Mouse (Mus musculus): ENCODE data around the gene Elane. TPM values are rescaled to one million over a fixed set of nuclear protein-coding genes. Genes with fewer than 3 reads are reported as not detected.

The Elane gene
- polyA plus RNA-seq, 1 experiment from 2014 or later = 0.33 TPM

GRCm38 (mm10) chr10:79852827-79853226, 33.2 kb upstream of the Elane start:
- Histone ChIP-seq H3K9ac (peak overlapping the region; percentile 53), H3K4me1 (peaks cover 43% of the 10 kb centered on the region), H3K4me2 (replicated peaks) (peak overlapping the region; percentile 99), H3K4me3 (peak overlapping the region; percentile 99), H3K36me3 (peaks cover 16% of the 10 kb centered on the region), H3K27me3 (no peaks in the 10 kb centered on the region), H3K9me3 (no peaks in the 10 kb centered on the region), H3K27ac (peak overlapping the region; percentile 100)
- WGBS = 22% methylated on average over 8 of the region's 8 CpGs
- no peak for ATAC-seq (ENCODE audit: insufficient number of reproducible peaks, insufficient read depth, low FRiP score, low TSS enrichment)

- H3K4me1 ChIP-seq = peaks cover 49% of the 10 kb centered on the region
- peak overlapping the region; percentile 100 for H3K27ac ChIP-seq
- peak overlapping the region; percentile 53 for H3K9ac ChIP-seq
- H3K9me3 ChIP-seq = no peaks in the 10 kb centered on the region
- H3K4me3 ChIP-seq = peak overlapping the region; percentile 99
- peak; percentile 65 for ATAC-seq (ENCODE audit: insufficient number of reproducible peaks, insufficient read depth, low FRiP score, low TSS enrichment)
- H3K4me2 ChIP-seq (replicated peaks) = peak overlapping the region; percentile 99
- no peaks in the 10 kb centered on the region for H3K27me3 ChIP-seq
- peaks cover 17% of the 10 kb centered on the region for H3K36me3 ChIP-seq
- whole genome bisulfite sequencing = 0% methylated on average over 15 of the region's 15 CpGs
Measured at GRCm38 (mm10) chr10:79853392-79853791, 32.7 kb upstream of the Elane start.

GRCm38 (mm10) chr10:79853860-79854795, 31.9 kb upstream of the Elane start, which contains the start of gene Ptbp1:
TSS of gene Ptbp1 (plus strand) at chr10:79854427.
- no peaks in the 10 kb centered on the region for H3K27me3 ChIP-seq

DNA sequence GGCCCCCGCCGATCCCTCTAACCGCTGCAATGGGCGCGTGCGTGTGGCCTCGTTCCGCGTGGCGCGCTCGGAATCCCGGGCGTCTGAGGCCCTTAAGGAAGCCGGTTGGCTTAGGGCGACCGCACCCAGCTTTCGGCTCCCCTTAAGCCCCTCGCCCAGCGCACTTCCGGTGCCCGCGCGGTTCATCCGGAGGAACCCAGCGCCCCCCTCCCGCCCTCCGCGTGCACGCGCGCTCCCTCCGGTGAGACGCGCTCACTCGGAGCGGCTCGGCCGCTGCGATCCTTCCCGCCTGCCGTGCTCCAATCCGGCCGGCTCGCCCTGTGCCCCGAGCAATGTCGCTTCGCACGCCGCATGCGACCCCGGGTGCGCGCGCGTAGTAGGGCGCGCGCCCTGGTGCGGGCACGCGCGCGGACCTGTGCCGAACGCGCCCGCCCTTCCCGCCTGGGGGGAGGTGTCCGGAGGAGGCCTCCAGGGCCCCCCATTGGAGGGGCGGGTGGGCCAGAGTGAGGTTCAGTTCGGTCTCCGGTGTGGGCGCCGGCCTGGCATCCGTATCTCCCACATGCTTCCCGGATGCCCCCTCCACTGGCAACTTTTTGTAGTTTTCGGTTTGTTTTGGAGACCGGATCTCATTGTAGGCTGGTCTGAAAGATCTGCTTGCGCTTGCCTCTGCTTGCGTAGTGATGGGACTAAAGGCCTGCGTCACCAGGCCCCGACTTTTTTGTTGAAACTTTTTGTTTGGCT, 31.1 kb upstream of the Elane start:
- Histone ChIP-seq H3K27ac (peak overlapping the region; percentile 100), H3K27me3 (no peaks in the 10 kb centered on the region), H3K9me3 (no peaks in the 10 kb centered on the region), H3K9ac (peak overlapping the region; percentile 100), H3K4me1 (peaks cover 54% of the 10 kb centered on the region), H3K4me3 (peak overlapping the region; percentile 99), H3K36me3 (peaks cover 33% of the 10 kb centered on the region), H3K4me2 (replicated peaks) (peak overlapping the region; percentile 99)
- under 1% methylated on average over 83 of the region's 83 CpGs for WGBS
- peak; percentile 6; the same call in 1 of the 2 replicates for ATAC-seq (ENCODE audit: insufficient number of reproducible peaks, insufficient read depth, low FRiP score, low TSS enrichment)

More at GRCm38 (mm10) chr10:79853860-79854795, 31.9 kb upstream of the Elane start, which contains the start of gene Ptbp1:
- Histone ChIP-seq H3K4me2 (replicated peaks) (peak within 1 kb of the TSS; percentile 99), H3K36me3 (peaks cover 25% of the 10 kb centered on the region), H3K9ac (peak within 1 kb of the TSS; percentile 100), H3K27ac (peak within 1 kb of the TSS; percentile 100), H3K9me3 (no peaks in the 10 kb centered on the region), H3K4me1 (peaks cover 54% of the 10 kb centered on the region), H3K4me3 (peak within 1 kb of the TSS; percentile 99)
- WGBS = under 1% methylated on average over 75 of the region's 75 CpGs
- ATAC-seq (ENCODE audit: insufficient number of reproducible peaks, insufficient read depth, low FRiP score, low TSS enrichment) = peak; percentile 89

DNA sequence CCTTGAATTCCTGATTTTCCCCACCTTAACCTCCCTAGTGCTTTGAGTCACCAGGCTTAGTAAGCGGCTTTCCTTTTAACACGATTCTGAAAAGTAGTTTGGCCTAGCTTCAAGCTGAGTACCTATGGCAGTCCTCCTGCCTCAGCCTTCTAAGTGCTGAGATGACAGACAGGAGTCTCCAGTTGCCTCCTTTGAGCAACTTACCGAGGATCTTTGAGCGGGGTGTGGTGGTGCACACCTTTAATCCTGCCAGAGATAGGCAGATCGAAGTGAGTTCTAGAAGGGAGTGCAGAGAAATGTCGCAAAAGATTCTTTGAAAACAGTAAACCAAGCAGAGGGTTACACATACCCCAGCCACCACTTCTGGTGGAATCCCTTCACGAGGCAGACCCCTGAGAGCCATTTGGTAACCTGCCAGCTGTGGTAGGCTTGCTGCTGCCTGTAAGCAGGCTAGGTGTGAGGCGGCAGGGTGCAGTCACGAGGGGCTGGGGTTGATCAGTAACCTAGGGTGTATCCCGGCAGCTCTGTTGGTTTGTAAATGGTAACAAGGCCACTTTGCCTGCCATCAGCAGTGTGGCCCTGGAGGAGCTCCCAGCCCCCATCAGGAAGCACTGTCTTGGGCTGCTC, 30.4 kb upstream of the Elane start:
- H3K9me3 ChIP-seq = no peaks in the 10 kb centered on the region
- H3K4me1 ChIP-seq = peaks cover 54% of the 10 kb centered on the region
- peak overlapping the region; percentile 99 for H3K4me2 ChIP-seq (replicated peaks)
- peak overlapping the region; percentile 100 for H3K27ac ChIP-seq
- peak overlapping the region; percentile 100 for H3K9ac ChIP-seq
- no peak for ATAC-seq (ENCODE audit: insufficient number of reproducible peaks, insufficient read depth, low FRiP score, low TSS enrichment)
- H3K36me3 ChIP-seq = peaks cover 40% of the 10 kb centered on the region
- H3K27me3 ChIP-seq = no peaks in the 10 kb centered on the region
- H3K4me3 ChIP-seq = peak overlapping the region; percentile 99
- WGBS = 5% methylated on average over 10 of the region's 10 CpGs

GRCm38 (mm10) chr10:79856280-79856679, 29.8 kb upstream of the Elane start:
- no peaks in the 10 kb centered on the region for H3K9me3 ChIP-seq
- H3K4me1 ChIP-seq = peaks cover 51% of the 10 kb centered on the region
- H3K9ac ChIP-seq = peak overlapping the region; percentile 100
- ATAC-seq (ENCODE audit: insufficient number of reproducible peaks, insufficient read depth, low FRiP score, low TSS enrichment) = no peak
- peaks cover 46% of the 10 kb centered on the region for H3K36me3 ChIP-seq
- H3K27ac ChIP-seq = peak overlapping the region; percentile 68
- WGBS = 53% methylated on average over 6 of the region's 6 CpGs
- H3K27me3 ChIP-seq = no peaks in the 10 kb centered on the region
- H3K4me2 ChIP-seq (replicated peaks) = peak overlapping the region; percentile 99
- peak overlapping the region; percentile 99 for H3K4me3 ChIP-seq

DNA sequence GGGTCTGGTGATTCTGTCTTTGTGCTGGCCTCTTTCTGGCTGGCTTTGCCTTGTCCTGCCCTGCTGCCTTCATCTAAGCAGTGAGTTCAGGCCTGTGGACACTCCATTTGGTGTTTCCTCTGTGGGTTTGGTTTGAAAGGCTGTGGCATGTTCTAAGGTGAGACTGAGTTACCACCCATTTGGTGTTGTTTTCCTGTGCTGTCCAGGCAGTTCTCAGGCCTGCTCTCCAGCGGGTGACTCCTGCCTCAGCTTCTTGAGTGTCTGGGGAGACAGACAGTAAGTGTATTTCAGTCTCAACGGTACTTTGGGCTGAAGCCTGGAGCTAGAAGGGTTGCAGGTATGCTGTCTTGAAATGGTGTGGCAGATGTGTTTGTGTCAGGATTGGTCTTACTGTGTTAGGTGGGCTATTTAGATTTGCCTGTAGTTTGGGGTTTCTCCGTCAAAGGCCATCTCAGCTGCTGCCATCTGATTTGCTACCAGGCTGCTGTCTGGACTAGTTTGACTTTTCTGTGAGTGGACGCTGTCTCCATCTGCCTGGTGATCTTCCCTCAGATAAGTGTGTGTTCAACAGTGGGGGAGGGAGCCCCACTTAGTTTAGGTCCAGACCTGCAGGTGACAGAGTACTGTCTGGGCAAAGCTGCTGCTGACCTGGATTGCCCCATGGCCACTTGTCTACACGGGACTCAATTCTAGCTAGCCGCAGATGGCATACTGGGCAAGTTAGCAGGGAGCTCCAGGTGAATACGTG, 29.2 kb upstream of the Elane start:
- 55% methylated on average over 7 of the region's 7 CpGs for WGBS
- peaks cover 45% of the 10 kb centered on the region for H3K4me1 ChIP-seq
- peak overlapping the region; percentile 68 for H3K27ac ChIP-seq

DNA sequence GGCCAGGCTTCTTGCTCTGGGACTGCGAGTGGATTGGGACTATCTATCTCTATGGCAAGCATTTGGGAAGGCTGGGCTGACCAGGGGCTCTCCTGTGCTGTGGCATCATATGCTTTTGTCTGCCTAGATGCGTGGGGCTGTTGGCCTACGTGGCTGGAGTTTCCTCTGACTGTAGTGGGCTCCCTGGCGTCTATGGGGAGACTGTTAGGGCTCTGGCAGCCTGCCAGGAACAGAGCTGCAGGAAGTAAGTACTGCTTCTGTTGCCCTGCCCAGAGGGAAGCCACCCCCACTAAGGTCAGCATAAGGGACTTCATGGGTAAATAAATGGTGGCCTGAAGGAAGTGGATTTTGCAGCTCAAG, 28.6 kb upstream of the Elane start:
- H3K4me2 ChIP-seq (replicated peaks) = peak overlapping the region; percentile 99
- peaks cover 40% of the 10 kb centered on the region for H3K4me1 ChIP-seq
- ATAC-seq (ENCODE audit: insufficient number of reproducible peaks, insufficient read depth, low FRiP score, low TSS enrichment) = no peak
- H3K4me3 ChIP-seq = peak overlapping the region; percentile 99
- H3K27ac ChIP-seq = peak overlapping the region; percentile 68
- H3K36me3 ChIP-seq = peaks cover 58% of the 10 kb centered on the region
- no peaks in the 10 kb centered on the region for H3K27me3 ChIP-seq
- H3K9ac ChIP-seq = peak overlapping the region; percentile 100
- no peaks in the 10 kb centered on the region for H3K9me3 ChIP-seq
- 35% methylated on average over 4 of the region's 4 CpGs for WGBS

More for the DNA sequence above, 29.2 kb upstream of the Elane start:
- no peaks in the 10 kb centered on the region for H3K9me3 ChIP-seq
- peak overlapping the region; percentile 100 for H3K9ac ChIP-seq
- H3K27me3 ChIP-seq = no peaks in the 10 kb centered on the region
- ATAC-seq (ENCODE audit: insufficient number of reproducible peaks, insufficient read depth, low FRiP score, low TSS enrichment) = no peak
- peak overlapping the region; percentile 99 for H3K4me2 ChIP-seq (replicated peaks)
- H3K36me3 ChIP-seq = peaks cover 52% of the 10 kb centered on the region
- H3K4me3 ChIP-seq = peak overlapping the region; percentile 99

DNA sequence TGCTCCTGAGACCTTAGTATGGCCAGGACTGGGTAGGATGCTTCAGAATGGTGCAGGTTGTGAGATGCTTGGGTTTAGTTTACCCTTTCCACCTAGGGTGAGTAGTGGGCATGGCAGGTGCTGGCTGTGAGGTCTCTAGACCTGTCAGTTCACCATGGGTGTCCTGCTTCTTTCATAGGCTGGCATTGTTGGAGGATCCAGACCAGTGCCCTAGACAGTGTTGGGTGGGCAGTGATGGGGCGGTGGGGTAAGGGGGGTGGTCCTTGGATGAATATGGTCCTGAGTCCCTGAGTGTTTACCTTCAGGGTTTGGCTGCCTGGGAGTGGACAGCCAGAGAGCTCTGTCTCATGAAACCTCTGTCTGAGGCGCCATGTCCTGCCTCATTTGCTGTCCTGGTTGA, 28.2 kb upstream of the Elane start:
- peak overlapping the region; percentile 68 for H3K27ac ChIP-seq
- peaks cover 62% of the 10 kb centered on the region for H3K36me3 ChIP-seq
- peak overlapping the region; percentile 99 for H3K4me2 ChIP-seq (replicated peaks)
- H3K4me3 ChIP-seq = peak overlapping the region; percentile 99
- no peaks in the 10 kb centered on the region for H3K9me3 ChIP-seq
- ATAC-seq (ENCODE audit: insufficient number of reproducible peaks, insufficient read depth, low FRiP score, low TSS enrichment) = no peak
- H3K4me1 ChIP-seq = peaks cover 35% of the 10 kb centered on the region
- 83% methylated on average over 2 of the region's 2 CpGs for WGBS
- no peaks in the 10 kb centered on the region for H3K27me3 ChIP-seq
- peak overlapping the region; percentile 39; the same call in 1 of the 2 replicates for H3K9ac ChIP-seq

DNA sequence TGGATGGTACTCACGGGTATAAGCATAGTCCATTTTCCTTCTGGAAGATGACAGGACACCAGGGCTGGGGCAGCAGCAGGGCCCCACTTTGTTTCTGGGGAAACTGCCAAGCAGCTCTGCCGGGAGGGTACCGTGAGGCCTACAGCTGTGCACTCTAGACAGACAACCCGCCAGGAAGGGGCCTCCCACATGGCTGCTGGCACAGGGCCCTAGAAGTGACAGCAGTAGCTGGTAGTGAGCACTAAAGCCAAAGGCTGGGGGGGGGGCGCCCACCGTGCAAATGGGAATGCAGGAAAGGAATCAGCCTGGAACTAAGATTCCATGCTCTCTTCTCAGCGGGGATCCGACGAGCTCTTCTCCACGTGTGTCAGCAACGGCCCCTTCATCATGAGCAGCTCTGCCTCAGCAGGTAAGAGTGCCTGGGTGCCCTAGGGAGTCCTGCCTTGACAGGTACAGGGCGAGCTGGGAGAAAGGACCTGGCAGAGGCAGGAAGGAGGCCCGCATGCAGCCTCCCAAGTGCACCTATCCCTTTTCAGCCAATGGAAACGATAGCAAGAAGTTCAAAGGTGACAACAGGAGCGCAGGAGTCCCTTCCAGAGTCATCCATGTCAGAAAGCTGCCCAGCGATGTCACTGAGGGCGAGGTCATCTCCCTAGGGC, 27.5 kb upstream of the Elane start:
- Histone ChIP-seq H3K4me2 (replicated peaks) (peak overlapping the region; percentile 99), H3K4me1 (peaks cover 33% of the 10 kb centered on the region), H3K4me3 (peak overlapping the region; percentile 99; the same call in 1 of the 2 replicates), H3K27me3 (no peaks in the 10 kb centered on the region), H3K27ac (peak overlapping the region; percentile 68; the same call in 1 of the 2 replicates), H3K9me3 (no peaks in the 10 kb centered on the region), H3K36me3 (peaks cover 69% of the 10 kb centered on the region), H3K9ac (peak overlapping the region; percentile 46; the same call in 1 of the 2 replicates)
- 61% methylated on average over 17 of the region's 17 CpGs for WGBS
- no peak for ATAC-seq (ENCODE audit: insufficient number of reproducible peaks, insufficient read depth, low FRiP score, low TSS enrichment)
